Mouse (Mus musculus) liver, embryonic 14.5 days (tissue): ENCODE measurements around the gene Gm20219.

ENCODE experiments used
- CTCF ChIP-seq: IDR thresholded peaks from 2 replicates; pipeline ENCODE4 v1.5.1; 2016; ENCODE audit warnings: antibody characterized with exemption, low read depth, control low read depth
- EP300 ChIP-seq: IDR thresholded peaks from 2 replicates; pipeline ENCODE4 v1.6.1; 2016; ENCODE audit warnings: antibody characterized with exemption, low read depth

- TF ChIP-seq CTCF (no peak), EP300 (no peak)
Observed at GRCm38 (mm10) chr17:56572939-56573338, 18.8 kb upstream of the Gm20219 start.
